In the genomic region with DNA sequence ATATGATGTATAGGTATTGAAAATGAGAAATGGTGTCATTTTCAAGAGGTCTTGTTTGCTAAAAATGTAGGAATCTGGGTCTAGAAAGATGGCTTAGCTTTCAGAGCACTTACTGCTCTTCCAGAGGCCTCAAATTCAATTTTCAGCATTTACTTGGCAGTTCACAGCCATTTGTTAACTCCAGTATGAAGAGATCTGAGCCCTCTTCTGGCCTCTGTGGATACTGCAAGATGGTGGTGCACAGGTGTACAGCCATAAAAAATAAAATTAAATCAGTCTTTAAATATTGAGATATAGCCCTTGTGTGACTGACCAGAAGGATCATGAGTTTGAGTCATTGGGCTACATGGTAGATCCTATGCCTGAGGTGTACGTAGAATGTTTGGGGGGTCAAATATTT, we compare ENCODE assay signal across 8 mouse cellular contexts.
DNase-seq lines count a peak whose midpoint lies in the region; ATAC-seq and TF ChIP-seq lines count a peak whose summit lies in the region.

No protein-coding gene starts in this region.

- no peak for ATAC-seq in intestine, postnatal 0 days
- no peak for ATAC-seq in intestine, embryonic 16.5 days
- ATAC-seq in monocyte, adult 5-6 weeks (replicated peaks; ENCODE audit: insufficient number of reproducible peaks, low FRiP score, low TSS enrichment, poor library complexity, severe bottlenecking), result no peak

- WGBS in intestine, postnatal 0 days, result 88% methylated on average over 1 of the region's 1 CpGs
- WGBS in intestine, embryonic 16.5 days, result 88% methylated on average over 1 of the region's 1 CpGs

- no peak overlapping the region for H3K27ac ChIP-seq in intestine, postnatal 0 days (ENCODE audit: low read depth, low read length)
- no peak overlapping the region for H3K27ac ChIP-seq in intestine, embryonic 16.5 days (ENCODE audit: low read length)

- no peaks in the 10 kb centered on the region for H3K4me1 ChIP-seq in intestine, postnatal 0 days (replicated peaks; ENCODE audit: control insufficient read depth, insufficient read depth, low read length)
- H3K4me1 ChIP-seq in intestine, embryonic 16.5 days (ENCODE audit: control insufficient read depth, insufficient read depth, low read length), result no peaks in the 10 kb centered on the region

- DNase-seq in A20 (ENCODE audit: low read depth, low spot score), result peak; percentile 51
- DNase-seq in brain, adult 2 months (ENCODE audit: low read depth, low spot score), result peak; percentile 83
- DNase-seq in fibroblast of lung, adult 2 months (ENCODE audit: low read depth), result peak; percentile 19
- peak; percentile 19 for DNase-seq in mesoderm, embryonic 11.5 days (ENCODE audit: low read depth, low spot score)
- DNase-seq in ovary, postnatal 36 days (ENCODE audit: low spot score), result no peak

- H3K36me3 ChIP-seq in intestine, postnatal 0 days (ENCODE audit: control insufficient read depth, insufficient read depth), result no peaks in the 10 kb centered on the region
- H3K36me3 ChIP-seq in intestine, embryonic 16.5 days (ENCODE audit: control insufficient read depth, insufficient read depth, low read length), result no peaks in the 10 kb centered on the region

- H3K9me3 ChIP-seq in intestine, postnatal 0 days (ENCODE audit: control insufficient read depth), result no peaks in the 10 kb centered on the region
- H3K9me3 ChIP-seq in intestine, embryonic 16.5 days (ENCODE audit: control insufficient read depth, low read length), result no peaks in the 10 kb centered on the region

- H3K4me3 ChIP-seq in intestine, postnatal 0 days (ENCODE audit: low read depth, low read length), result no peak overlapping the region
- no peak overlapping the region for H3K4me3 ChIP-seq in intestine, embryonic 16.5 days (ENCODE audit: low read length)

- TF ChIP-seq CTCF in intestine, postnatal 0 days (IDR thresholded peaks at IDR 0.05; ENCODE audit: low read depth), result peak; percentile 50

- no peak overlapping the region for H3K4me2 ChIP-seq in intestine, postnatal 0 days (replicated peaks; ENCODE audit: low read depth)
- no peak overlapping the region for H3K4me2 ChIP-seq in intestine, embryonic 16.5 days (ENCODE audit: low read depth, low read length)

- H3K27me3 ChIP-seq in intestine, postnatal 0 days (replicated peaks; ENCODE audit: control insufficient read depth, insufficient read depth, low read length), result no peaks in the 10 kb centered on the region
- H3K27me3 ChIP-seq in intestine, embryonic 16.5 days (replicated peaks; ENCODE audit: control insufficient read depth, insufficient read depth, low read length), result no peaks in the 10 kb centered on the region

- no peak overlapping the region for H3K9ac ChIP-seq in intestine, postnatal 0 days (ENCODE audit: low read depth, low read length)
- H3K9ac ChIP-seq in intestine, embryonic 16.5 days (ENCODE audit: low read depth, low read length), result no peak overlapping the region
